27 mouse cellular contexts compared by ENCODE assay signal in the genomic region with DNA sequence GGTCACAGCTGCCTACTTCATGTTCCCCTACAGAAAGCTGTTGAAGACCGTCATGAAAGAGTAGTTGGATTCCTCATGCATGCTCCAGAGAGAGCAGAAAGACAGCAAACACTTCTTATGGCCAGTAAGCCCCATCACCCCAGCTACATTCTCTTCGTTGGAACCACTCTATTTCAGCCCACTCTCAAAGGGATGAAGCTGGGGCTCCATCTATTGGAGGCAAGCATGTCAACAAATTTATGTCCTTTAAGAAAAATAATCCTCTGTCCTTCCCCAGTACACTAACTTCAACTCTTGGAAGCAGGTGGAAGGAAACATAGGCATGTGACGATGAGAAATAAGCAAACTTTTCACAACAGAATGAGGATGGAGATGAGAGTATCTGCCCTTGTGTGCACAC.
DNase-seq lines count a peak whose midpoint lies in the region; ATAC-seq and TF ChIP-seq lines count a peak whose summit lies in the region.
"Had no signal": no experiment of that assay in that cellular context is flagged by ENCODE, and none has a peak within 500 bp of the region (broad histone marks: within the 10 kb centered on the region; RNA-seq: fewer than 3 reads in every experiment).

No protein-coding gene starts in this region.

- no peak overlapping the region for H3K4me3 ChIP-seq in hindbrain, postnatal 0 days (ENCODE audit: low read length)
- H3K4me3 ChIP-seq in hindbrain, embryonic 16.5 days (ENCODE audit: low read length) = no peak overlapping the region
- H3K4me3 ChIP-seq in layer of hippocampus, adult 2 months = no peak overlapping the region
- H3K4me3 ChIP-seq: forebrain, embryonic 15.5 days; hindbrain, embryonic 12.5 days; limb, embryonic 13.5 days; lung, embryonic 15.5 days; midbrain, embryonic 10.5 days had no signal

- H3K9me3 ChIP-seq in hindbrain, postnatal 0 days (ENCODE audit: low read length) = no peaks in the 10 kb centered on the region
- no peaks in the 10 kb centered on the region for H3K9me3 ChIP-seq in hindbrain, embryonic 16.5 days (ENCODE audit: control insufficient read depth, low read length)
- H3K9me3 ChIP-seq: forebrain, embryonic 15.5 days; hindbrain, embryonic 12.5 days; limb, embryonic 13.5 days; lung, embryonic 15.5 days; midbrain, embryonic 10.5 days had no signal

- no peak overlapping the region for H3K4me2 ChIP-seq in hindbrain, postnatal 0 days (ENCODE audit: low read depth, low read length)
- H3K4me2 ChIP-seq in hindbrain, embryonic 16.5 days (ENCODE audit: low read length) = no peak overlapping the region
- H3K4me2 ChIP-seq: forebrain, embryonic 15.5 days; heart, embryonic 11.5 days; hindbrain, embryonic 12.5 days; limb, embryonic 13.5 days; liver, embryonic 11.5 days; lung, embryonic 15.5 days had no signal

- peak; percentile 41 for TF ChIP-seq CTCF in hindbrain, postnatal 0 days (IDR thresholded peaks at IDR 0.05; ENCODE audit: low read depth)
- peak; percentile 64 for TF ChIP-seq CTCF in layer of hippocampus, adult 2 months (conservative IDR thresholded peaks at IDR 0.05)

- WGBS in hindbrain, postnatal 0 days = 81% methylated on average over 3 of the region's 3 CpGs
- 82% methylated on average over 3 of the region's 3 CpGs for WGBS in hindbrain, embryonic 16.5 days

- no peaks in the 10 kb centered on the region for H3K27me3 ChIP-seq in hindbrain, postnatal 0 days (ENCODE audit: insufficient read depth, low read length)
- no peaks in the 10 kb centered on the region for H3K27me3 ChIP-seq in hindbrain, embryonic 16.5 days (replicated peaks; ENCODE audit: control insufficient read depth, insufficient read depth, low read length)
- H3K27me3 ChIP-seq: forebrain, embryonic 15.5 days; hindbrain, embryonic 12.5 days; limb, embryonic 13.5 days; lung, embryonic 15.5 days had no signal

- no peak overlapping the region for H3K27ac ChIP-seq in hindbrain, postnatal 0 days
- H3K27ac ChIP-seq in hindbrain, embryonic 16.5 days (ENCODE audit: low read depth, low read length) = no peak overlapping the region
- no peak overlapping the region for H3K27ac ChIP-seq in layer of hippocampus, adult 2 months
- H3K27ac ChIP-seq: forebrain, embryonic 15.5 days; hindbrain, embryonic 12.5 days; limb, embryonic 13.5 days; lung, embryonic 15.5 days; midbrain, embryonic 10.5 days had no signal

- peak; percentile 24; the same call in 1 of the 2 replicates for ATAC-seq in hindbrain, postnatal 0 days
- ATAC-seq in hindbrain, embryonic 16.5 days = no peak
- ATAC-seq: forebrain, embryonic 15.5 days had no signal

- no peaks in the 10 kb centered on the region for H3K36me3 ChIP-seq in hindbrain, postnatal 0 days (ENCODE audit: insufficient read depth, low read length)
- no peaks in the 10 kb centered on the region for H3K36me3 ChIP-seq in hindbrain, embryonic 16.5 days (ENCODE audit: control insufficient read depth, insufficient read depth, low read length)
- H3K36me3 ChIP-seq: forebrain, embryonic 15.5 days; hindbrain, embryonic 12.5 days; limb, embryonic 13.5 days; lung, embryonic 15.5 days; midbrain, embryonic 10.5 days had no signal

- no peak overlapping the region for H3K9ac ChIP-seq in hindbrain, postnatal 0 days (replicated peaks; ENCODE audit: low read length)
- H3K9ac ChIP-seq in hindbrain, embryonic 16.5 days (ENCODE audit: low read depth, low read length) = no peak overlapping the region
- H3K9ac ChIP-seq: forebrain, embryonic 15.5 days; hindbrain, embryonic 12.5 days; limb, embryonic 13.5 days; lung, embryonic 15.5 days had no signal

- peak; percentile 39 for DNase-seq in hindbrain, postnatal 0 days (ENCODE audit: low spot score)
- no peak for DNase-seq in layer of hippocampus, adult 2 months (ENCODE audit: low spot score in 2 of 2)
- no peak for DNase-seq in layer of hippocampus, adult 9-10 months (ENCODE audit: low spot score)
- peak; percentile 8 to 11 for DNase-seq in right cerebral cortex, adult 2 months (ENCODE audit: low spot score in 2 of 2)
- DNase-seq in right cerebral cortex, postnatal 4 days = no peak
- no peak for DNase-seq in cerebellum, postnatal 36 days
- DNase-seq: adrenal gland, postnatal 25 days; B cell, adult 2 months; cerebellum, adult 2 months; cerebellum, postnatal 14 days; gastrocnemius, postnatal 14 days; heart, postnatal 36 days; kidney, adult 2 months; kidney, postnatal 14 days; layer of hippocampus, postnatal 36 days; retina, postnatal 1 day; right cerebral cortex, postnatal 25 days; spleen, adult 18-20 months; thymus, postnatal 25 days had no signal

- H3K4me1 ChIP-seq in hindbrain, postnatal 0 days (ENCODE audit: insufficient read depth, low read length) = no peaks in the 10 kb centered on the region
- H3K4me1 ChIP-seq in hindbrain, embryonic 16.5 days (ENCODE audit: control insufficient read depth, insufficient read depth, low read depth, low read length) = no peaks in the 10 kb centered on the region
- H3K4me1 ChIP-seq: hindbrain, embryonic 12.5 days; limb, embryonic 13.5 days; lung, embryonic 15.5 days; midbrain, embryonic 10.5 days had no signal

Comparison
In these comparisons a context has a peak if more than half of its experiments do, and no peak if none do; other contexts are left out.
1. DNase-seq: peak in hindbrain, postnatal 0 days (single experiment) and right cerebral cortex, adult 2 months (2 of 2); none in layer of hippocampus, adult 2 months (0 of 2), layer of hippocampus, adult 9-10 months (single experiment), right cerebral cortex, postnatal 4 days (single experiment) and cerebellum, postnatal 36 days (0 of 2).